Comparison of ENCODE assay signal across 8 mouse cellular contexts in the genomic region with DNA sequence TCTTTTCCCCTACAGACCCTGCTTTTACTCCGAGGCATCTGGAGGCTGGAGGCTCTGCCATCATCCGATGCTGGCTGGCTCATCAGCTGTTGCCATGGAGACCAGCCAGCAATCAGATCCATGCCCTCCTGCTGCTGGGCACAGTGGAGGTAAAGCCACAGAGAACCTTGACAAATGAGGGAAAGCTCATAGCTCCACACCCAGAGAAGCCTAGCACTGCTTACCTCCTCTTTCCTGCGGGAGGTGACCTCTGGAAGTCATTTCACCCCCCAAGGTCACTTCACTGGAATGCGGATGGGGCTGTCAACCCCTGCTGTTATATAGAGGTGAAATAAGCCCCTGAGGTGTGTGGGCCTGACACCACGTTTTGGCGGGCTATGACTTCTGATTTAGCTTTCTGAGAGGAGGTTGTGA. TPM values are rescaled to one million over a fixed set of nuclear protein-coding genes. Genes with fewer than 3 reads are reported as not detected.
DNase-seq lines count a peak whose midpoint lies in the region; ATAC-seq and TF ChIP-seq lines count a peak whose summit lies in the region.
"Had no signal": no experiment of that assay in that cellular context is flagged by ENCODE, and none has a peak within 500 bp of the region (broad histone marks: within the 10 kb centered on the region; RNA-seq: fewer than 3 reads in every experiment).

No protein-coding gene starts in this region.

- H3K27ac ChIP-seq in kidney, postnatal 0 days = no peak overlapping the region
- H3K27ac ChIP-seq in brown adipose tissue, adult 24 weeks (replicated peaks; ENCODE audit: low read depth, low read length) = no peak overlapping the region
- peak overlapping the region; percentile 56 for H3K27ac ChIP-seq in forebrain, embryonic 15.5 days (replicated peaks)
- peak overlapping the region; percentile 54 for H3K27ac ChIP-seq in midbrain, embryonic 12.5 days (replicated peaks)
- H3K27ac ChIP-seq: stomach, embryonic 15.5 days had no signal

- no peak overlapping the region for H3K4me3 ChIP-seq in kidney, postnatal 0 days (replicated peaks; ENCODE audit: low read depth, low read length)
- peak overlapping the region; percentile 67; the same call in 1 of the 2 replicates for H3K4me3 ChIP-seq in brown adipose tissue, adult 24 weeks (ENCODE audit: insufficient read depth, low read depth, low read length)
- no peak overlapping the region for H3K4me3 ChIP-seq in forebrain, embryonic 15.5 days
- no peak overlapping the region for H3K4me3 ChIP-seq in midbrain, embryonic 12.5 days

- H3K4me2 ChIP-seq in kidney, postnatal 0 days (ENCODE audit: low read length) = 0 out of 2 replicates have a peak overlapping the region, but pooled peaks have one; percentile 74
- 0 out of 2 replicates have a peak overlapping the region, but pooled peaks have one; percentile 3 for H3K4me2 ChIP-seq in forebrain, embryonic 15.5 days (replicated peaks)
- H3K4me2 ChIP-seq in midbrain, embryonic 12.5 days (replicated peaks) = peak overlapping the region; percentile 30

- H3K9me3 ChIP-seq in kidney, postnatal 0 days (replicated peaks; ENCODE audit: low read length) = no peaks in the 10 kb centered on the region
- H3K9me3 ChIP-seq in forebrain, embryonic 15.5 days = no peaks in the 10 kb centered on the region
- H3K9me3 ChIP-seq in midbrain, embryonic 12.5 days = no peaks in the 10 kb centered on the region
- H3K9me3 ChIP-seq: stomach, embryonic 15.5 days had no signal

- H3K4me1 ChIP-seq in kidney, postnatal 0 days (replicated peaks; ENCODE audit: insufficient read depth, low read length) = peaks cover 12% of the 10 kb centered on the region; the same call in 1 of the 2 replicates
- peaks cover 11% of the 10 kb centered on the region; the same call in 1 of the 2 replicates for H3K4me1 ChIP-seq in brown adipose tissue, adult 24 weeks (ENCODE audit: control insufficient read depth, insufficient read depth, insufficient read length, low read length)
- peaks cover 42% of the 10 kb centered on the region for H3K4me1 ChIP-seq in forebrain, embryonic 15.5 days
- H3K4me1 ChIP-seq in midbrain, embryonic 12.5 days = peaks cover 41% of the 10 kb centered on the region

- no peak overlapping the region for H3K9ac ChIP-seq in kidney, postnatal 0 days (ENCODE audit: low read depth, low read length)
- H3K9ac ChIP-seq in forebrain, embryonic 15.5 days (replicated peaks) = no peak overlapping the region
- no peak overlapping the region for H3K9ac ChIP-seq in midbrain, embryonic 12.5 days (replicated peaks)

- ATAC-seq in kidney, postnatal 0 days (replicated peaks; ENCODE audit: low FRiP score, low read depth) = no peak
- peak; percentile 79 for ATAC-seq in forebrain, embryonic 15.5 days (replicated peaks)
- peak; percentile 63 for ATAC-seq in midbrain, embryonic 12.5 days (ENCODE audit: low FRiP score, low read depth)

- TF ChIP-seq CTCF in kidney, postnatal 0 days (IDR thresholded peaks at IDR 0.05; ENCODE audit: low read depth) = no peak

- 3% methylated on average over 6 of the region's 6 CpGs for WGBS in kidney, postnatal 0 days
- 4% methylated on average over 6 of the region's 6 CpGs for WGBS in forebrain, embryonic 15.5 days
- 0% methylated on average over 6 of the region's 6 CpGs for WGBS in midbrain, embryonic 12.5 days

- no peaks in the 10 kb centered on the region for H3K27me3 ChIP-seq in kidney, postnatal 0 days (ENCODE audit: insufficient read depth, low read length)
- H3K27me3 ChIP-seq in forebrain, embryonic 15.5 days = peaks cover 2% of the 10 kb centered on the region; the same call in 1 of the 2 replicates
- H3K27me3 ChIP-seq in midbrain, embryonic 12.5 days = peaks cover 85% of the 10 kb centered on the region

- no peak for DNase-seq in kidney, postnatal 0 days (ENCODE audit: low spot score)
- DNase-seq in kidney, postnatal 4 days = no peak
- DNase-seq in lung, postnatal 25 days (ENCODE audit: low spot score) = no peak
- no peak for DNase-seq in spleen, adult 18-20 months

- no peaks in the 10 kb centered on the region for H3K36me3 ChIP-seq in kidney, postnatal 0 days (ENCODE audit: insufficient read depth, low read length)
- H3K36me3 ChIP-seq in forebrain, embryonic 15.5 days = no peaks in the 10 kb centered on the region
- no peaks in the 10 kb centered on the region for H3K36me3 ChIP-seq in midbrain, embryonic 12.5 days
- H3K36me3 ChIP-seq: stomach, embryonic 15.5 days had no signal

RNA-seq across cellular contexts. Expression of a gene that starts 55.9 kb away (rescaled TPM):
- 8.7 and 8.8 TPM in 2 replicates for polyA plus RNA-seq in kidney, postnatal 0 days (2015; fragmentation: Nextera tagmentation; extraction: Ambion mirVana)
- polyA plus RNA-seq in brown adipose tissue, adult 24 weeks (2012; ENCODE audit: insufficient read depth, insufficient read length, missing spikeins) = 3.6 and 4.2 TPM in 2 replicates
- 29.2 and 31.0 TPM in 2 replicates for polyA plus RNA-seq in forebrain, embryonic 15.5 days (2015; fragmentation: Nextera tagmentation; extraction: Ambion mirVana)
- polyA plus RNA-seq in midbrain, embryonic 12.5 days (2016; fragmentation: Nextera tagmentation; extraction: Ambion mirVana) = 24.3 and 26.4 TPM in 2 replicates

Comparison
In these comparisons a context has a peak if more than half of its experiments do, and no peak if none do; other contexts are left out.
1. H3K27ac ChIP-seq: peak in forebrain, embryonic 15.5 days (single experiment) and midbrain, embryonic 12.5 days (single experiment); none in kidney, postnatal 0 days (single experiment) and brown adipose tissue, adult 24 weeks (single experiment).
2. H3K4me2 ChIP-seq: peak in every context shown above with its lines; median percentile 74 in kidney, postnatal 0 days; 30 in midbrain, embryonic 12.5 days; 3 in forebrain, embryonic 15.5 days.